Mouse (Mus musculus): Measurements from ENCODE around the gene Pramef8. TPM values are rescaled to one million over a fixed set of nuclear protein-coding genes. Genes with fewer than 3 reads are reported as not detected.
"Not testable (repeated sequence)": the region's sequence is repeated elsewhere in the genome, so short reads cannot be mapped to it uniquely, and the experiment has no call there.

The Pramef8 gene
- total RNA-seq (2021): 1 to 10 TPM; 8.7 to 9.0 TPM
- long read RNA-seq, experiment 1, transcript Pramef8-201 (4 exons, 3,260 nt): major isoform, 6 of 15 reads
- long read RNA-seq, experiment 1, transcript Pramef8-202 (5 exons, 3,886 nt): major isoform, 6 of 15 reads
- long read RNA-seq, experiment 1, partial matches to known transcripts: 0 of 15 reads
- long read RNA-seq, experiment 1, other reads (novel, unspliced or antisense): 3 of 15 reads
- long read RNA-seq, experiment 2, transcript Pramef8-201 (4 exons, 3,260 nt): major isoform, 5 of 6 reads
- long read RNA-seq, experiment 2, partial matches to known transcripts: 0 of 6 reads
- long read RNA-seq, experiment 2, other reads (novel, unspliced or antisense): 0 of 6 reads

DNA sequence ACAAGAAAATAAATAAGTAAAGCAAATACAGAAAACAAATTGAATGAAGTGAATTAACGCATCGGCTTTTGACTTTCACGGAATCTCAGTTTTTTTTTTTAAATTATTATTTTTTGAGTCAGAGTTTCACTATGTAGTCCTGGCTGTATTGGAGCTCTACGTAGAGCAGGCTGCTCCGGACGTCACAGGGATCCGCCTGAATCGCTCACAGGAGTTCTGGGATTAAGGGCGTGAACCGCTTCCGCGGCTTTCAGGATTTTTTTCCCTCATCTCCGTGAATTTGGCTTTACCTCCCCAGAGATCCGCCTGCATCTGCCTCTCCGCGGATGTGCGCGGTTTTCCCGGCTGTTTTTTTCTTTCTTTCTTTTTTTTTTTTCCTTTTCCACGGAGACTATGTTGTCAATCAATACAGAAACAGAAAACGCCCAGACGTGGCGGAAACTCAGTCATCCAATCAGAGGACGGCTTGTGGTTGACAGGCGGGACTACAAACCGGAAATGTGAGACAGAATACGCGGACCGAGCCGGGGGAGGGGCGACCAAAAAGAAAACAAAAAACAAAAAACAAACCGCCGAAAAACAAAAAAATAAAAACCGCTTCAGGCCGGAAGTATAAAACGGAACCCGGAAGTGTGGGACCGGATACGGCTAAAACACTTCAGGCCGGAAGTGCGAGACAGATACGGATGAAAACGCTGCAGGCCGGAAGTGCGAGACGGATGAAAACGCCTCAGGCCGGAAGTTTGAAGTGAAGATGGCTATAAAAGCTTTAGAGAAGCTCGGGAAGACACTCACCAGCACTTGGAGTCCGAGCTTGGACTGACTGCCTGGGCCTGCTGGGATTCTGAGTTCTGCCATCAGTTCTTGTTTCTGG is at the start of gene Pramef8:
Gene Pramef8 (plus strand): TSS at position 208 of the 874 bp plus-strand sequence.
- peak; percentile 94 to 97 for DNase-seq

DNA sequence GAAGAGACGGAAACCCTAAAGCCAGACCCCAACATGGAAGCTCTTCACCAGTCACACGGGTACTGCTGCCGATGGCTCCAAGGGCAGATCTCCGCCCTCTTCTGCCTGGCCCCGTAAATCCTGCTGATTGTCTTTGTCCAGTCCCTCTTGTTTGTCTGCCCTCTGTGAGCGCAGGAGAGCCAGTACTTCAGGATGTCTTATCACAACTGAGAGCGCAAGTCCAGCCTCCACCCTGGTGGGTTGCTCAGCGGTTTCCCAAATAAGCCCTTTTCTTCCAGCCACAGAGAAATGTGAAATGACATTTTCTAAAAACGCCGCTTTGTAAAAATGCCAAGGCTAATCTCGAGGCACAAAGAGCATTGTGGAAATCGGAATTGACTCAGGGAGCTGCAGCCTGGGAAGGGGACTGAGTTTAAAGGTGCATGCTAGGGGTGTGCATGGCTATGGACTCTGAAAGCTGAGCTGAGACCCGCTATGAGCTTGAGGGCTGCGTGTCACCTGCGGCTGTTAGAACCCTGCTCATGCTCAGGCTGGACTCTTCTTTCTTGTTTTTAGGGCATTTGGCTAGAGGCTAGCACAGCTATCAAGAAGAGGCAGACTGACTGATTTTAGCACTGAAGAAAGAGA is 45.7 kb upstream of the Pramef8 start:
- DNase-seq: no peak

DNA sequence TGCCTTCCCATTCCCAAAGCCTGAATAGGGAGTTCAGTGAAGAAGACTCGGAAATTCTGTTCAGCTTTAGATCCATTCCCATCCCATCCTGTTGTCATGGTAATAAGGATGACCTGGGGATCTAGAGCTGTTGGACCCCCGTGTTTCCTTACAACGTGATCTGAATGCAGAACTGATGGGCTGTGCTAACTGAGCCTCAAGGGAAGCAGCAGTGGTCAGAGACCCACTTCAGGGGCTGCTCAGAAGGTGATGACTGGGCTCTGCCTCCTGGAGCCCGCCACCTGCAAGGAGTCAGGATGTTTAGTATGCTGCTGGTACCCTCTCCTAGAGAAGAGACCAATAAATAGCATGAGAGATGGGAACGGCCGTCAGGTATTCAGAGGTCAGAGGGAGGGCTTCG is 32.7 kb upstream of the Pramef8 start:
- no peak for DNase-seq

DNA sequence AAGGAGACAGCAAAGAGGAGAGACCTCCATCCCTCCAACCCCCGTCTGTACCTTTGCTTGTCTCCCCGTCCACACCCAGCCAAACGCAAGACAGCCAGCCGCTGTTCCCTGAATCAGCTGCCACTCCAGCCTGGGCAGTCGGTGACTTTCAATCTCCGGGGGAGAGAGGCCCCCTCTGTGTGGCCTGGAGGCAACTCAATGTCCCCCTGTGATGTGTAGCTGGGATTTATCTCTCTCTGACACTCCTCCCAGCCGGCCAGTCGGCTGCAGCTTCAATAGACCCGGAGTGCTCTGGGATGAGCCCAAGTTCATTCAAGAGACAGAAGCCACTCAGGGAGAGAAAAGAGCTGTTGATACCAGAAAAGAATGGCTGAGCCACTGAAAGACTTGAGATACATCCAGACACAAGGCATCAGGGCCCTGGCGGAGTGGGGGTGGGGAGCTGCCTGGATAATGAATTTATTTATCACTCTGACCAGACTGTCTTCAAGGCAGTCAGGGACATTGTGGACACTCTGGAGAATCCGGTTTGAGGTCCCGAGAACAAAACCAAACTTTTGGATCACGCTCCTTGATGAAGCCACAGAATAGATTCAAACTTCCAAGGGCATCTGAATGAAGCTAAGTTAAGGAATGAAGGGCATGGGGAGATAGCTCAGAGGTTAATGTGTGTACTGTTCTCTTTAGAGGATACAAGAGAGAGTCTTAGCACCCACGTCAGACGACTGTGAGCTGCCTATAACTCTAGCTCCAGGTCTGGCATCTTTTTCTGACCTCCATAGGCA is 32.1 kb upstream of the Pramef8 start:
- peak in 1 of 2 experiments; percentile 2 for DNase-seq

DNA sequence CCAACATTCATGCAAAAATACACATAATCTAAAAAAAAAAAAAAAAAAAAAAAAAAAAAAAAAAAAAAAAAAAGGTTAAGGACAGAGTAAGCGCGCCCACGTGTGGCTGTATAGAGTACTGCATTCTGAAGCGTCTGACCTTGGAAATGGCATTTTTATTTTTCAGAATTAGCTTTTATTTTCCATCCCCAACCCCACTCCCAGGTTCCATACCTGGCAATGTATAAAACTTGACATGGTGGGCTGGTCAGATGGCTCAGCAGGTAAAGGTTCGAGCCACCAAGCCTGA is 31.6 kb upstream of the Pramef8 start:
- DNase-seq: peak in 1 of 2 experiments; percentile 59

DNA sequence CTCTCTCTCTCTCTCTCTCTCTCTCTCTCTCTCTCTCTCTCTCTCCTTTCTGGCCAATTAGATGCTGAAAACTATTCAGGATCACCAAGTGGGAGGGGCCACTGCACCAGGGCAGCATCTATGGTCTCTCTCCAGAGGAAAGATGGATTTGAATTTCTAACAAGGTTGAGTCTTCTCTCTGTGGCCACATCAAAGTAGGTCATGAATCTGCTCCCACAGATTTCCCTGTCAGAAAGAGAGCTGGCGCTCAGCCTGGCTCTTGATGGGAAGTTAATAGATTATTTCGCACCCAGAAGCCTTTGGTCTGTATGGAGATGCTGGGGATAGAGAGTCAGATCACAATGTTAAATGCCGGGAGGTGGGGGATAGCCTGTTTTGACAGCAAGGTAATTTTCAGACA is 30.1 kb upstream of the Pramef8 start:
- no peak for DNase-seq

DNA sequence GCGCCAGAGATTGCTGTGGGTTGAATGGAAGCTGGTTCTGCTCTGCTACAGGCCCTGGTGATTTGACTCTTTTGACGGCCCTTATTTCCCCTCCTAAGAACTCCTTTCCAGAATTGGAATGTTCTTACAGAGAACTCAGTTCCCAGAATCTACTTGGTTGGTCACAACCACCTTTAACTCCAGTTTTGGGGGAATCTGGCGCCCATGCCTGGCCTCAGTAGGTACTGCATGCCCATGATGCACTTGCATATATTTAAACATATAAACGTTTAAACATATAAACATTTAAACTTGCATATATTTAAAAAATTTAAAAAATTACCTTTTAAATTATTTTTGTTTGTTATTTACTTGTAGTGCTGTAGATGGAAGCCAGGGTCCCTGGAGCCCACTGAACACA is 28.6 kb upstream of the Pramef8 start:
- DNase-seq: no peak

DNA sequence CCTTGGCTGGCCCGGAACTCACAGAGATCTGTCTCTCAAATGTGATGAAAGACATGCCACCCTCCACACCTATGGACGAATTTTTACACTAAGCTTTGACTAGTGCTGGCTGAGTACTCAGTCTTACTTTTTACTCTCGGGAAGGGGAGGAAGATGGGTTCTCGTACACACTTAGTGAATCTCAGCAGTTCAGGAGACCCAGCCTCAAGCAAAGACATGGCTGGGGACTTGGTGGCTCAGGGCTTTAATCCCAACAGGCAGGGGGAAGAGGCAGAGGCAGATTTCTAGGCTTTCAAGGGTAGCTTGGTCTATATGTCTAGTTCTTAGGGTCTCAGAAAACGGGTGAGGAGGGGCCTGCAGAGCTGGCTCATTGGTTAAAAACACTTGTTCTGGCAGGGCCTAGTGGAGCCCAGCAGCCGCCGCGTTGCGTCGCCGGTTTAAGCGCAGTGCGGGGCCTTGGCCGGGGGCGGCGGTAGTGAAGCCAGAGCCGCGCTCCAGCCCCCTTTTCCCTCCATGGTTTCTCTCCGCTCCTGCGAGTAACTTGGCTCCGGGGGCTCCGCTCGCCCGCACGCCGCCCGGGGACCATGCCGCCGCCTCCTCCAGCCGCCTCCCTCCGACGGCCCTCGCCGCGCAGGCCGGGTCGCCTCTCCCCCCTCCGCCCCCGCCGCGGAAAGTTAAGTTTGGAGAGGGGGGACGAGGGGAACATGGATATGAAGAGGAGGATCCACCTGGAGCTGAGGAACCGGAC is 23.1 kb upstream of the Pramef8 start:
- peak; percentile 20 to 42 for DNase-seq

DNA sequence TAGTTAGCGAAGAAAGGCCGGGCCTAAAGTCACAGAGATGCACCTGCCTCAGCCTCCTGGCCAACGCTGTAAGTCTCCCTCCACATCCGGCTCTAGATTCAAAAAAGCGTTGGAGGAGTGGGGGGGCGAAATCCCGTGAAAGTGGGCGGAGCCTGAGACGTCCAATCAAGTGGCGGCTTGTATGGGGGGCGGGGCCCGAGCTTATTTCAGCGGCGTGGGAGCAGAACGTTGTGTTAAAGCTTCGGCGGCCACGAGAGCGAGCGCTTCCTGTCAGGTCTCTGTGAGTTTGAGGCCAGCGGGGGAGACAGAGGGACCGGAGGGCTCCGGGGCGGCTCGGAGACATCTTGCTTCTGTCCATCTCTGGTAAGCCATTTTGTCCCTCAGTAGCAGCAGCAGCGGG is 18.0 kb upstream of the Pramef8 start, which contains the start of gene Pramel1:
Gene Pramel1 (plus strand): TSS at position 248 of the 400 bp plus-strand sequence.
- no peak for DNase-seq

DNA sequence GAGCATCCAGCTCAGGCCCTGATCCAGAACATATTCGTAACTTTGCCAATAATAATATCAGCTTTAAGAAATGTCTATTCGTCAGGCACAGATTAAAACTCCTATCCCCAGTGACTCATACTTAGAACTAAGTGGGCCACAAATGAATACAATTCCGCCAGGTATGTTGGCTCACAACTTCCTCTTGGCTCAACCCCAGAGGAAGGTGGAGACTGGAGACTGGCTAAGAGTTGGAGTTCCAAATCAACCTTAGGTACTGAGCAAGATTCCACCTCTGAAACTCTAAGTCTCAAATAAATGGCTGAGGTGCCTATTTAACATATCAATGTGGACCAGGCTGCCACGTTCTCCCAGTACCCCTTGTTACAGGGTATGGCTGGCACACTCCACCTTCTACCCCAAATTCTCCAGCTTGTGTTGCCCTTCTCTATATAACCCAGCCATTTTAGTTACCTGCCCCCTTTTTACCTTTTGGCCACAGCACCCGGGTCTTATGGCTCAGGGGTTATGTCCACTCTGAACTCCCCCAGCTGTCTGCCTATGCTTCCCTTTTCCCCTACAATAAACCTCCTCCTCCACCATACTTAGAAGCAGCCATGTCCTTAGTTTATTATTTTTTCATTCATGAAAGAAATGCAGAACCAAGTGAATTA is 534 bp upstream of the Pramef8 start:
- DNase-seq: peak in 1 of 2 experiments; percentile 16

DNA sequence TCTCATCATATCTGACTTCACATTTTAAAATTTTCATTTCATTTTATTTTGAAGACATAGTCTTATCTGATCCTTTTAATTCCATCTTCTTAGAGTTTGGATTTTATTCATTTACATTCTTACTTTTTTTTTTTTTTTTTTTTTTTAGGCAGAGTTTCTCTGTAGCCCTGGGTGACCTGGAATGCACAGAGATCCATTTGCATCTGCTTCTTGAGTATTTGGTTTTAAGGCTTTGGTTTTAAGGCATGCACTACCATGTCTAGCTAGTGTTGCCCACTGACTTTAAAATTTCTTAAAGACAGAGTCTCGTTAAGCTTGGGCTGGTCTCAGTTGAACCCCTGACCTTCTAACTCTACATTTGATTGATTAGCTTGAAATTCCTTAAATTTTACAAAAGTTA is 1.4 kb downstream of the Pramef8 start:
- DNase-seq: no peak

DNA sequence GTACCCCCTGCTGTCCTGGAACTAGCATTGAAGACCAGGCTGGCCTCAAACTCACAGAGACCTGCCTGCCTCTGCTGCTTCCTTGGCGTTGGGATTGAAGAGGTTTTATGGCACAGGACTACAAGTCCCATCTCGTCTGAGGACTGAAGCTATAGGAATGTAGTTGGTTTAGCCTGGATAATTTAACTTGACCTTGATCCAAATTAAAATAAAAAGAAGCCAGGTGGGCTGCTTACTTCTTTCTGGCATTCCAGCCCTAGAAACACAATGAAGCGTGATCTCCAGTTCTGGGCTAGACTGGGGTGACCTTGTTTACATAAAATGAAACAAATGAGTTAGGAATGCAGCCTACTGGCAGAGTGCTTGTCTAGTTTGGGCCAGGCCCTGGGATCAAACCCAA is 1.9 kb downstream of the Pramef8 start:
- DNase-seq: no peak

DNA sequence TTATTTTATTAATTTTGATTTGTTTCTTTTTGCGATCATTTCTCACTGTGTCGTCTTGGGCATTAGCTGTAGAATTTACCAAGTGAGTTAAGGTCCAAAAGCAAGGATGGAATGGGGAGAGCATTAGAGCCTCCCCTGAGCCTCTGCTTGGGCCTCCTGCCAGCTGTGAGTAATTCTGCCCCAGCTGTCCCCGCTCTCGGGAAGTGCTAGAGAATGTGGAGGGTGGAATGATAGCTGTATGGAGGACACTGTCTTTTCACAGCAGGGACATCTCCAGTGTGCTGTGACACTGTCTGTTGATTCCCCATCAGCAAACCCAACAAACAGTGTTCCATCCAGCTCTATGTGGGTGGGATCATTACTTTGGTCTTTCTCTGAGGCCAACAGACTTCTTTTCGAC is 14.5 kb downstream of the Pramef8 start:
- not testable (repeated sequence) for DNase-seq

DNA sequence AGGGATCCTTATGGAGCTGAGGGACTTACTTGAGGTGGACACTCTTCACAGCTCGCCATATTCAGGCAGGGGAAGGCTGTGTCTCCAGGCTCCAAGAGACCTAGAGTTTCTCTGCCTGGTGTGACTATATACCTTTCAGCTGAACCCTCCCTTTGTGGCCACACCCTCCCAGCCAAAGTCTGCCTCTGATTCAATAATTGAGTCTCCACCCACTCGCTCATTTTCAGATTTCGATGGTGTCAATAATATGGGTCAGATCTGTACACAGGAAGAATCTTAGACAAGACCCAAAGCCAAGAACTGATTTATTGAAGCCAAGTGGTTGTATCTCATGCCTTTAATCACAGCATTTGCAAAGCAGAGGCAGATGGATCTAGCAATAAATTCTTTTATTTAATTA is 38.0 kb downstream of the Pramef8 start, which contains the start of gene Oog4:
Gene Oog4 (minus strand): TSS at position 101 of the 400 bp plus-strand sequence.
- no peak for DNase-seq

Other genes with a start within 250 kb of the Pramef8 start
- 10 to 100 TPM; 20.8 to 22.7 TPM for gene Prdm2, start 199.4 kb upstream of the Pramef8 start, total RNA-seq (2021)
- 1 to 10 TPM; 4.5 to 7.9 TPM for gene Pdpn, start 112.9 kb upstream of the Pramef8 start, total RNA-seq (2021)
- not detected for gene Lrrc38, start 62.7 kb upstream of the Pramef8 start, total RNA-seq (2021)
- not detected for gene Pramel1, start 18.0 kb upstream of the Pramef8 start, total RNA-seq (2021)
- gene Oog4, start 37.9 kb downstream of the Pramef8 start, total RNA-seq (2021): not detected
- gene Gm13043, start 98.9 kb downstream of the Pramef8 start, total RNA-seq (2021): not detected
- gene Gm13040, start 123.5 kb downstream of the Pramef8 start, total RNA-seq (2021): not detected
- not detected for gene BC080695, start 139.3 kb downstream of the Pramef8 start, total RNA-seq (2021)
- gene Gm13057, start 139.3 kb downstream of the Pramef8 start, total RNA-seq (2021): not detected
- not detected for gene Gm13083, start 202.6 kb downstream of the Pramef8 start, total RNA-seq (2021)
- not detected for gene Gm13088, start 244.8 kb downstream of the Pramef8 start, total RNA-seq (2021)

All from heart, adult 18-20 months (tissue).